ENCODE assay signal across 27 mouse cellular contexts in the genomic region with DNA sequence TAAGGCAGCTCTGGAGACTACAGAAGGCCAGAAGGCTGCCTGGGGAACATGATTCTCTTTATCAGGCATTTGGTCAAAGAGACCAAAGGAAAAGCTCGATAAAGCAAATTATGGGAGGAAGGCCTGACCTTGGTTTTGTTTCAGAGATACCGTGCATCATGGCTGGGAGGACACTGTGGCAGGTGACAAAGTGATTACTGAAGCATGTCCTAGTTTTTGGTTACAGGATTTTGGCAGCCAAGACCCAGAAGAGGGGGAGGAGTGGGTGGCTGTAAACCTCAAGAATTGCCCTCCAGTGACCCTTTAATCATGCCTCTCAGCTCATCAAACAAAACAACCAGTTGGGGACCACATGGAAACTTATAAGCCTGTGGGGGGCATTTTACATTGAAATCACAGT. TPM values are rescaled to one million over a fixed set of nuclear protein-coding genes. Genes with fewer than 3 reads are reported as not detected.
DNase-seq lines count a peak whose midpoint lies in the region; ATAC-seq and TF ChIP-seq lines count a peak whose summit lies in the region.
"Had no signal": no experiment of that assay in that cellular context is flagged by ENCODE, and none has a peak within 500 bp of the region (broad histone marks: within the 10 kb centered on the region; RNA-seq: fewer than 3 reads in every experiment).

No protein-coding gene starts in this region.

- no peaks in the 10 kb centered on the region for H3K9me3 ChIP-seq in kidney, postnatal 0 days (replicated peaks; ENCODE audit: low read length)
- H3K9me3 ChIP-seq in limb, embryonic 13.5 days, result no peaks in the 10 kb centered on the region
- H3K9me3 ChIP-seq in intestine, embryonic 16.5 days (ENCODE audit: control insufficient read depth, low read length), result no peaks in the 10 kb centered on the region
- H3K9me3 ChIP-seq: embryonic facial prominence, embryonic 15.5 days had no signal

- H3K4me2 ChIP-seq in kidney, postnatal 0 days (ENCODE audit: low read length), result no peak overlapping the region
- no peak overlapping the region for H3K4me2 ChIP-seq in limb, embryonic 13.5 days (replicated peaks)
- H3K4me2 ChIP-seq in intestine, embryonic 16.5 days (ENCODE audit: low read depth, low read length), result no peak overlapping the region
- H3K4me2 ChIP-seq: embryonic facial prominence, embryonic 15.5 days; hindbrain, embryonic 14.5 days had no signal

- no peak overlapping the region for H3K9ac ChIP-seq in kidney, postnatal 0 days (ENCODE audit: low read depth, low read length)
- no peak overlapping the region for H3K9ac ChIP-seq in limb, embryonic 13.5 days
- H3K9ac ChIP-seq in intestine, embryonic 16.5 days (ENCODE audit: low read depth, low read length), result no peak overlapping the region
- H3K9ac ChIP-seq: embryonic facial prominence, embryonic 15.5 days; hindbrain, embryonic 14.5 days; liver, embryonic 14.5 days had no signal

- H3K4me1 ChIP-seq in kidney, postnatal 0 days (replicated peaks; ENCODE audit: insufficient read depth, low read length), result no peaks in the 10 kb centered on the region
- H3K4me1 ChIP-seq in limb, embryonic 13.5 days, result 0 out of 2 replicates have a peak, but pooled peaks cover 5% of the 10 kb centered on the region
- H3K4me1 ChIP-seq in intestine, embryonic 16.5 days (ENCODE audit: control insufficient read depth, insufficient read depth, low read length), result no peaks in the 10 kb centered on the region
- H3K4me1 ChIP-seq: embryonic facial prominence, embryonic 15.5 days had no signal

- WGBS in kidney, postnatal 0 days, result 22% methylated on average over 2 of the region's 2 CpGs
- WGBS in limb, embryonic 13.5 days, result 13% methylated on average over 2 of the region's 2 CpGs
- 38% methylated on average over 2 of the region's 2 CpGs for WGBS in intestine, embryonic 16.5 days

- H3K27me3 ChIP-seq in kidney, postnatal 0 days (ENCODE audit: insufficient read depth, low read length), result no peaks in the 10 kb centered on the region
- no peaks in the 10 kb centered on the region for H3K27me3 ChIP-seq in limb, embryonic 13.5 days
- no peaks in the 10 kb centered on the region for H3K27me3 ChIP-seq in intestine, embryonic 16.5 days (replicated peaks; ENCODE audit: control insufficient read depth, insufficient read depth, low read length)
- H3K27me3 ChIP-seq: embryonic facial prominence, embryonic 15.5 days had no signal

- peak; percentile 73; the same call in 1 of the 2 replicates for ATAC-seq in kidney, postnatal 0 days (replicated peaks; ENCODE audit: low FRiP score, low read depth)
- ATAC-seq in limb, embryonic 13.5 days (ENCODE audit: low FRiP score, low read depth), result peak; percentile 66; the same call in 1 of the 2 replicates
- ATAC-seq in intestine, embryonic 16.5 days, result no peak
- ATAC-seq: intestine, postnatal 0 days had no signal

- no peak overlapping the region for H3K4me3 ChIP-seq in kidney, postnatal 0 days (replicated peaks; ENCODE audit: low read depth, low read length)
- H3K4me3 ChIP-seq in limb, embryonic 13.5 days, result no peak overlapping the region
- H3K4me3 ChIP-seq in layer of hippocampus, adult 2 months, result no peak overlapping the region
- H3K4me3 ChIP-seq in intestine, embryonic 16.5 days (ENCODE audit: low read length), result no peak overlapping the region
- H3K4me3 ChIP-seq: embryonic facial prominence, embryonic 15.5 days had no signal

- DNase-seq in heart, adult 11 months, result peak; percentile 78
- no peak for DNase-seq in heart, postnatal 4 days
- peak; percentile 63 for DNase-seq in kidney, postnatal 0 days (ENCODE audit: low spot score)
- no peak for DNase-seq in kidney, adult 18-20 months
- peak; percentile 37 for DNase-seq in embryo, embryonic 10.5 days (ENCODE audit: low spot score)
- DNase-seq in layer of hippocampus, adult 2 months (ENCODE audit: low spot score in 2 of 2), result no peak
- DNase-seq: adrenal gland, postnatal 25 days; cerebellum, adult 18-20 months; gastrocnemius, postnatal 36 days; layer of hippocampus, postnatal 36 days; right cerebral cortex, postnatal 4 days; thymus, postnatal 36 days had no signal

- no peaks in the 10 kb centered on the region for H3K36me3 ChIP-seq in kidney, postnatal 0 days (ENCODE audit: insufficient read depth, low read length)
- no peaks in the 10 kb centered on the region for H3K36me3 ChIP-seq in limb, embryonic 13.5 days
- no peaks in the 10 kb centered on the region for H3K36me3 ChIP-seq in intestine, embryonic 16.5 days (ENCODE audit: control insufficient read depth, insufficient read depth, low read length)
- H3K36me3 ChIP-seq: embryonic facial prominence, embryonic 15.5 days had no signal

- no peak overlapping the region for H3K27ac ChIP-seq in kidney, postnatal 0 days
- no peak overlapping the region for H3K27ac ChIP-seq in limb, embryonic 13.5 days
- H3K27ac ChIP-seq in layer of hippocampus, adult 2 months, result no peak overlapping the region
- H3K27ac ChIP-seq in intestine, embryonic 16.5 days (ENCODE audit: low read length), result no peak overlapping the region
- H3K27ac ChIP-seq: embryonic facial prominence, embryonic 15.5 days; hindbrain, embryonic 14.5 days; liver, embryonic 14.5 days had no signal

- no peak for TF ChIP-seq CTCF in kidney, postnatal 0 days (IDR thresholded peaks at IDR 0.05; ENCODE audit: low read depth)
- no peak for TF ChIP-seq CTCF in layer of hippocampus, adult 2 months (conservative IDR thresholded peaks at IDR 0.05)

RNA-seq across cellular contexts. Expression of a gene that starts 39.7 kb away (rescaled TPM):
- total RNA-seq in heart, postnatal 4 days (2021), result not detected
- polyA plus RNA-seq in kidney, postnatal 0 days (2015; fragmentation: Nextera tagmentation; extraction: Ambion mirVana), result not detected in 2 replicates
- polyA plus RNA-seq in limb, embryonic 13.5 days (2015; fragmentation: Nextera tagmentation; extraction: Ambion mirVana), result not detected in 2 replicates
- not detected for total RNA-seq in layer of hippocampus, adult 2 months (2021)
- not detected in 2 replicates for polyA plus RNA-seq in intestine, embryonic 16.5 days (2015; fragmentation: Nextera tagmentation; extraction: Ambion mirVana)
- total RNA-seq: adrenal gland, postnatal 25 days; common myeloid progenitor, adult 5-6 weeks; gastrocnemius, postnatal 36 days; layer of hippocampus, postnatal 36 days; left cerebral cortex, postnatal 36 days; megakaryocyte progenitor cell, adult 5-6 weeks; midbrain, postnatal 0 days had no signal
- polyA plus RNA-seq: embryonic facial prominence, embryonic 15.5 days; forebrain, embryonic 11.5 days; frontal cortex, adult 2 months; heart, embryonic 16.5 days; hindbrain, embryonic 14.5 days; intestine, postnatal 0 days; liver, embryonic 14.5 days; lung, embryonic 16.5 days; midbrain, postnatal 0 days; neural tube, embryonic 11.5 days had no signal

Comparison
In these comparisons a context has a peak if more than half of its experiments do, and no peak if none do; other contexts are left out.
1. DNase-seq: peak in heart, adult 11 months (single experiment), kidney, postnatal 0 days (single experiment) and embryo, embryonic 10.5 days (single experiment); none in heart, postnatal 4 days (single experiment), kidney, adult 18-20 months (single experiment) and layer of hippocampus, adult 2 months (0 of 2).